Mouse (Mus musculus): ENCODE measurements at regions not wholly inside any gene's neighbourhood (a gene's known extent, or its start where the extent isn't known, plus 50 kb on each side); places are given as distances from the start of the nearest gene placed in this dataset.
A peak's percentile ranks its signal among the peaks of the same experiment; 100 is the strongest.

- Histone ChIP-seq H3K4me3 (ENCODE audit: insufficient read depth, low read length) (no peak overlapping the region), H3K27ac (ENCODE audit: insufficient read depth, low read length) (peak overlapping the region; percentile 57), H3K4me1 (ENCODE audit: control insufficient read depth, insufficient read depth, low read length) (peaks cover 9% of the 10 kb centered on the region)
- TF ChIP-seq CTCF (IDR thresholded peaks at IDR 0.05; ENCODE audit: borderline replicate concordance, insufficient read depth, low read length) (no peak), POLR2A (IDR thresholded peaks at IDR 0.05; ENCODE audit: low read depth, low read length) (no peak)
Observed at GRCm38 (mm10) chr2:137271575-137272180, 155.2 kb upstream of the Jag1 start.

- Histone ChIP-seq H3K27ac (ENCODE audit: insufficient read depth, low read length) (no peak overlapping the region), H3K4me1 (ENCODE audit: control insufficient read depth, insufficient read depth, low read length) (no peaks in the 10 kb centered on the region), H3K4me3 (ENCODE audit: insufficient read depth, low read length) (no peak overlapping the region)
- TF ChIP-seq POLR2A (IDR thresholded peaks at IDR 0.05; ENCODE audit: low read depth, low read length) = no peak
- no peak for TF ChIP-seq CTCF (IDR thresholded peaks at IDR 0.05; ENCODE audit: borderline replicate concordance, insufficient read depth, low read length)
Observed at GRCm38 (mm10) chr2:137262911-137263310, 146.5 kb upstream of the Jag1 start.

GRCm38 (mm10) chr2:137257847-137258515, 141.5 kb upstream of the Jag1 start:
- H3K4me3 ChIP-seq (ENCODE audit: insufficient read depth, low read length) = no peak overlapping the region
- no peaks in the 10 kb centered on the region for H3K4me1 ChIP-seq (ENCODE audit: control insufficient read depth, insufficient read depth, low read length)
- TF ChIP-seq POLR2A (IDR thresholded peaks at IDR 0.05; ENCODE audit: low read depth, low read length) (no peak), CTCF (IDR thresholded peaks at IDR 0.05; ENCODE audit: borderline replicate concordance, insufficient read depth, low read length) (no peak)
- no peak overlapping the region for H3K27ac ChIP-seq (ENCODE audit: insufficient read depth, low read length)

GRCm38 (mm10) chr2:137247931-137248330, 131.5 kb upstream of the Jag1 start:
- H3K4me3 ChIP-seq (ENCODE audit: insufficient read depth, low read length) = no peak overlapping the region
- TF ChIP-seq POLR2A (IDR thresholded peaks at IDR 0.05; ENCODE audit: low read depth, low read length) = no peak
- TF ChIP-seq CTCF (IDR thresholded peaks at IDR 0.05; ENCODE audit: borderline replicate concordance, insufficient read depth, low read length) = no peak
- H3K4me1 ChIP-seq (ENCODE audit: control insufficient read depth, insufficient read depth, low read length) = no peaks in the 10 kb centered on the region
- no peak overlapping the region for H3K27ac ChIP-seq (ENCODE audit: insufficient read depth, low read length)

- H3K4me1 ChIP-seq (ENCODE audit: control insufficient read depth, insufficient read depth, low read length) = no peaks in the 10 kb centered on the region
- H3K4me3 ChIP-seq (ENCODE audit: insufficient read depth, low read length) = no peak overlapping the region
- TF ChIP-seq CTCF (IDR thresholded peaks at IDR 0.05; ENCODE audit: borderline replicate concordance, insufficient read depth, low read length) (no peak), POLR2A (IDR thresholded peaks at IDR 0.05; ENCODE audit: low read depth, low read length) (no peak)
- no peak overlapping the region for H3K27ac ChIP-seq (ENCODE audit: insufficient read depth, low read length)
Observed at GRCm38 (mm10) chr2:137244370-137244769, 127.9 kb upstream of the Jag1 start.

GRCm38 (mm10) chr2:137243914-137244313, 127.5 kb upstream of the Jag1 start:
- TF ChIP-seq POLR2A (IDR thresholded peaks at IDR 0.05; ENCODE audit: low read depth, low read length) = no peak
- Histone ChIP-seq H3K27ac (ENCODE audit: insufficient read depth, low read length) (no peak overlapping the region), H3K4me3 (ENCODE audit: insufficient read depth, low read length) (no peak overlapping the region), H3K4me1 (ENCODE audit: control insufficient read depth, insufficient read depth, low read length) (no peaks in the 10 kb centered on the region)

GRCm38 (mm10) chr2:137236961-137237360, 120.5 kb upstream of the Jag1 start:
- no peaks in the 10 kb centered on the region for H3K4me1 ChIP-seq (ENCODE audit: control insufficient read depth, insufficient read depth, low read length)
- no peak overlapping the region for H3K27ac ChIP-seq (ENCODE audit: insufficient read depth, low read length)
- TF ChIP-seq POLR2A (IDR thresholded peaks at IDR 0.05; ENCODE audit: low read depth, low read length) = no peak
- no peak for TF ChIP-seq CTCF (IDR thresholded peaks at IDR 0.05; ENCODE audit: borderline replicate concordance, insufficient read depth, low read length)
- no peak overlapping the region for H3K4me3 ChIP-seq (ENCODE audit: insufficient read depth, low read length)

- no peak for TF ChIP-seq CTCF (IDR thresholded peaks at IDR 0.05; ENCODE audit: borderline replicate concordance, insufficient read depth, low read length)
- no peak for TF ChIP-seq POLR2A (IDR thresholded peaks at IDR 0.05; ENCODE audit: low read depth, low read length)
Observed at GRCm38 (mm10) chr2:137233936-137234335, 117.5 kb upstream of the Jag1 start.

GRCm38 (mm10) chr2:137231161-137231560, 114.7 kb upstream of the Jag1 start:
- no peak for TF ChIP-seq POLR2A (IDR thresholded peaks at IDR 0.05; ENCODE audit: low read depth, low read length)
- TF ChIP-seq CTCF (IDR thresholded peaks at IDR 0.05; ENCODE audit: borderline replicate concordance, insufficient read depth, low read length) = no peak
- Histone ChIP-seq H3K4me1 (ENCODE audit: control insufficient read depth, insufficient read depth, low read length) (no peaks in the 10 kb centered on the region), H3K4me3 (ENCODE audit: insufficient read depth, low read length) (no peak overlapping the region), H3K27ac (ENCODE audit: insufficient read depth, low read length) (no peak overlapping the region)

More at GRCm38 (mm10) chr2:137233936-137234335, 117.5 kb upstream of the Jag1 start:
- Histone ChIP-seq H3K4me3 (ENCODE audit: insufficient read depth, low read length) (no peak overlapping the region), H3K4me1 (ENCODE audit: control insufficient read depth, insufficient read depth, low read length) (no peaks in the 10 kb centered on the region), H3K27ac (ENCODE audit: insufficient read depth, low read length) (no peak overlapping the region)

- TF ChIP-seq CTCF (IDR thresholded peaks at IDR 0.05; ENCODE audit: borderline replicate concordance, insufficient read depth, low read length) = no peak
- no peak for TF ChIP-seq POLR2A (IDR thresholded peaks at IDR 0.05; ENCODE audit: low read depth, low read length)
- Histone ChIP-seq H3K27ac (ENCODE audit: insufficient read depth, low read length) (no peak overlapping the region), H3K4me1 (ENCODE audit: control insufficient read depth, insufficient read depth, low read length) (peaks cover 8% of the 10 kb centered on the region), H3K4me3 (ENCODE audit: insufficient read depth, low read length) (no peak overlapping the region)
Observed at GRCm38 (mm10) chr2:137229422-137230069, 113.1 kb upstream of the Jag1 start.

All from embryonic fibroblast, embryonic 13.5 days (primary cell).